Mouse (Mus musculus): Measurements from ENCODE around the gene Dgkg. TPM values are rescaled to one million over a fixed set of nuclear protein-coding genes. Genes with fewer than 3 reads are reported as not detected.

Dgkg gene
- 0.14 TPM for polyA plus RNA-seq (2014; fragmentation: Illumina TruSeq; extraction: RNeasy Lipid Tissue Mini Kit (QIAGEN cat#74804); ENCODE audit: low read depth, low replicate concordance)

GRCm38 (mm10) chr16:22656533-22657444 is at the start of gene Dgkg:
TSS of gene Dgkg (minus strand) at chr16:22657221.

DNA sequence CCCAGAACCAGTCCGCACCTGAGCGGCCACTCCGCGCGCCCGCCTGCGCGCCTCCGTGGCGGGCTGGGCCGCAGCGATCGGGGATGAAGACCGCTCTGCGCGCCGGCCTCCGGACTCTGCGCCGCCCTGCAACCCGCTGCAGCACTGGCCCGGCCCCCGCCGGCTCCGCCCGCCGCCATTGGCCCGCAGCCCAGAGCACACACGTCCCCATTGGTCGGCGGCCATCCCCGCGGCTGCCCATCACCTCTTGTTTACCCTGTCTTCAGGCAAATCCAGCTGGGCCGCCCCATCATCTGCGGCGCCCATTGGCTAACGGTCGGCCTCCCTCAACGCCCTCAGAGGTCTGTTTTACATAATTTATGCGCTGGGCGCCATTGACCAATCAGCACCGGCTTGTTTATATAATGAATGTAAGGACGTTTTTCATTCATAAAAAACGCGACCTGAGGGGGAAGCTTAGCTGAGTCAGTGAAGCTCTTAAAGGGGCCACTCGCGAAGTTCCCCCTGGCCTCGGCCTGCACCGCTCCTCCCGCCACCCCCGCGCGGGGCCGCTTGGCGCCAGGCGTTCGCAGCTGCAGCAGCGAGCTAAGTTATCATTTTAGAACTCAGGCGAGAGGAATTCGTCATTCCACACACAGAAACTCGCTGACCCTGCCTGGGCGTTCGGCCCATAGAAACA is 217.4 kb downstream of the Dgkg start, which contains the start of gene Etv5:
Etv5 (minus strand) TSS at position 221 of the 679 bp plus-strand sequence.

Other genes with a start within 250 kb of the Dgkg start
- gene Etv5, start 217.5 kb downstream of the Dgkg start, polyA plus RNA-seq (2014; fragmentation: Illumina TruSeq; extraction: RNeasy Lipid Tissue Mini Kit (QIAGEN cat#74804); ENCODE audit: low read depth, low replicate concordance) = 8.8 TPM
- gene Crygs, start 154.4 kb upstream of the Dgkg start, polyA plus RNA-seq (2014; fragmentation: Illumina TruSeq; extraction: RNeasy Lipid Tissue Mini Kit (QIAGEN cat#74804); ENCODE audit: low read depth, low replicate concordance) = not detected
- gene Tbccd1, start 200.4 kb upstream of the Dgkg start, polyA plus RNA-seq (2014; fragmentation: Illumina TruSeq; extraction: RNeasy Lipid Tissue Mini Kit (QIAGEN cat#74804); ENCODE audit: low read depth, low replicate concordance) = 14.2 TPM
- 69.4 TPM for gene Dnajb11, start 200.6 kb upstream of the Dgkg start, polyA plus RNA-seq (2014; fragmentation: Illumina TruSeq; extraction: RNeasy Lipid Tissue Mini Kit (QIAGEN cat#74804); ENCODE audit: low read depth, low replicate concordance)
- not detected for gene Ahsg, start 234.1 kb upstream of the Dgkg start, polyA plus RNA-seq (2014; fragmentation: Illumina TruSeq; extraction: RNeasy Lipid Tissue Mini Kit (QIAGEN cat#74804); ENCODE audit: low read depth, low replicate concordance)